Mouse (Mus musculus) embryo, embryonic 9.5 days (tissue): ENCODE results near the gene Arl5a.

Source experiments
- DNase-seq: peaks from one replicate; pipeline ENCODE4 v3.0.0-alpha.2; 2017; ENCODE audit errors: extremely low spot score

The Arl5a gene

GRCm38 (mm10) chr2:52361086-52361485, 63.6 kb downstream of the Arl5a start:
- DNase-seq, result no peak

GRCm38 (mm10) chr2:52359722-52360121, 65.0 kb downstream of the Arl5a start:
- no peak for DNase-seq

DNA sequence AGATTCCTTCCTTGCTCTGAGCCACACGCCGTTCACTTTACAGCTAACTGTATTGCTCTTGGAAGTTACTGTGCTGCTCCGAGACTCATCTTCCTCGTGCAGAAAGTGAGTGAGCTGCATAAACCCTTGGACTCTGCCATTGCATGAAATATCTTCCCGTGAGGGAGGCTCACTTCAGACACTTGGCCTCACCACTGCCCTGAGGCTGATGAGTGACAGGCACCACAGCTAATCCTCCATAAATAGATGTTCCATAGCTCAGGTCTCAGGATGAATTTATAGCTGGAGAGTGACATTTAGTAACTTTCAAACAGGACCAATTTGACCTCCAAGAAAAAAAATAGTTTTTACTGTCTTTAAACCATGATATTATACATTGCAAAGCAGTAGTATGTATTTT, 66.5 kb downstream of the Arl5a start:
- DNase-seq, result no peak

GRCm38 (mm10) chr2:52351029-52351428, 73.7 kb downstream of the Arl5a start:
- no peak for DNase-seq
